Mouse (Mus musculus): ENCODE measurements at regions not wholly inside any gene's neighbourhood (a gene's known extent, or its start where the extent isn't known, plus 50 kb on each side); places are given as distances from the start of the nearest gene placed in this dataset.

DNA sequence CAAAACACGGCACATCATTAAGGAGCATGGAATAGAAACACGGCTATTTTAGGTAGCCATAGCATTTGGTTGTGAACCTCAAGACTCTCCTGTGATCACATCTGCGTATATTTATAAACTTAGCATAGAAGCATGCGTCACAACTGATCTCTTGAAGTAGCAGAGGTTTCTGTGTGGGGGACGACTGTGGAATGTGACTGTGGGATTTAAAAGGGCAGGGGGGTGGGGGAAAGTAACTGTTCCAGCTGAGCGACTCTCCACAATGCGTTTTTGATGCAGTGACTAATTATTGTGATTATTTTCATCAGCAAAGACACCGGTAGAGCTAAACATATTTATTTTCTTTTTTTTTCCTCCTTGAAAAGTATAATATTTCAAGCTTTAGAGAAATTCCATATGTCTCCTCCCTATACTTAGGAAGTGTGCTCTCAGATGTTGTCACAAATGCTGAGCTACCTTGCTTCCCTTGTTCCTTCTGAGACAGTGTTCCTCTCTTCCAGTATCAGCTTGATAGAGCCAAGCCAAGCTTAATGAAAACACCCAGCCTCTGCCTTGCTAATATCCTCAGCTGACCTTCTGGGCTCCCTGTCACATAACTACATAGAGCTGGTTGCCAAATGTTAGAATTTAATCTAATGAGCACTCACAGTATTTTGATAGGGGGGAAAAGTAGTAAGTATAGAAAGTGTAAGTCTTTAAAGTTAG lies 75.0 kb upstream of the Magi3 start:
- no peak overlapping the region for H3K4me3 ChIP-seq
- ATAC-seq (replicated peaks; ENCODE audit: insufficient number of reproducible peaks, insufficient read depth, low FRiP score, low read depth), result no peak
- H3K27me3 ChIP-seq, result no peaks in the 10 kb centered on the region
- H3K4me2 ChIP-seq, result no peak overlapping the region
- no peaks in the 10 kb centered on the region for H3K9me3 ChIP-seq (replicated peaks)
- H3K36me3 ChIP-seq, result no peaks in the 10 kb centered on the region
- peaks cover 15% of the 10 kb centered on the region for H3K4me1 ChIP-seq (replicated peaks)
- 29% methylated on average over 8 of the region's 8 CpGs for WGBS
- H3K27ac ChIP-seq, result no peak overlapping the region
- H3K9ac ChIP-seq, result no peak overlapping the region

DNA sequence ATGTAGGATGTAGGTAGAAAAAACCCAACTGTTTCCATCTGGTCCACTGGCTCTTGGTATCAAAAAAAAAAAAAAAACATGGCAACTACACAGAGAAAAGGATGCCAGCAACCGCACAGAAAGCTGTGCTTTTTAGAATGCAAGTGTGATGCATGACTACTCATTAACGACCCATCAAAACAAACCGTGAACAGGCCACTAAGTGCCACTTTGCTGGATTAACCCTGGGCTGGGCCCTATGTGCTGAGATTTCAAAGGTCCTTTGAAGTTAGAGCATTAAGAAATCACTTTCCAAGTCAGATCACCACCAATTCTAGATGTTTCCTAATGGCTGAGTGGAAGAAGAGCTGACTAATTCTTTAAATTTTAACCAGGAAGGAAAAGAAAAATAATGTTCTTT lies 73.7 kb upstream of the Magi3 start:
- no peak for ATAC-seq (replicated peaks; ENCODE audit: insufficient number of reproducible peaks, insufficient read depth, low FRiP score, low read depth)
- 70% methylated on average over 3 of the region's 3 CpGs for WGBS
- Histone ChIP-seq H3K9ac (no peak overlapping the region), H3K4me2 (no peak overlapping the region), H3K36me3 (no peaks in the 10 kb centered on the region), H3K9me3 (replicated peaks) (no peaks in the 10 kb centered on the region), H3K4me3 (no peak overlapping the region), H3K4me1 (replicated peaks) (peaks cover 12% of the 10 kb centered on the region), H3K27me3 (no peaks in the 10 kb centered on the region), H3K27ac (no peak overlapping the region)

DNA sequence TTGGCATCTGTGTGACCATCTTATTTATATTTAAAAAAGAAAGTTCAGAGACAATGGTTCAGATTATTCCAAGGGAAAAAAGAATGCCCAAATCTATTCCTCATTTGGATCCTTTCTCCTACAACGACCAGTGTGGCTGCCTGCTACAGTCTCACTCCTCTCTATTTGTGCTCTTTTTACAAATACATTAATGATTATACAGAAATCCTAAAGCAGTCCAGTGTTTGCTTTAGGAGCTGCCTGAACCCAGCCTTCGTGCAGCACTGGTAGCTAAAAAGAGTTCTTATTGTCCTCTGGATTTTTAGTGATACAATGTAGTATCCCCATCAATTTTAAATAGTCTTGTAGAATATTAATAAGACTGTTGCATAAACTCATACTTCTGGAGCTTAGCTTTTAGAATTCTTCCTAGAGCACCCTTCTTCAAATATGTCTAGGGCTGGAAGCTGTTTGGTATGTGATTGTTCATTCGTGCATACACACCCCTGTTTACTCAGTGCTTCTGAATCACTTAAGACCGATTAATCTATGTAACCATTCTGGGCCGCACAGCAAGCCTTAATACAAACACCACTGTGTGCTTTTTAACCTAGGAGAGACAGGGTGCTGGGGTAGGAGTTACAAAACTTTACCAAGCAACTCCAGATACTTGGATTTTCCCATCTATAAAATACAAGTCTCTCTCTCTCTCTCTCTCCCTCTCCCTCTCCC lies 69.0 kb upstream of the Magi3 start:
- 72% methylated on average over 5 of the region's 5 CpGs for WGBS
- H3K4me2 ChIP-seq, result no peak overlapping the region
- H3K4me3 ChIP-seq, result no peak overlapping the region
- H3K27ac ChIP-seq, result no peak overlapping the region
- no peaks in the 10 kb centered on the region for H3K36me3 ChIP-seq
- ATAC-seq (replicated peaks; ENCODE audit: insufficient number of reproducible peaks, insufficient read depth, low FRiP score, low read depth), result no peak
- no peak overlapping the region for H3K9ac ChIP-seq
- no peaks in the 10 kb centered on the region for H3K9me3 ChIP-seq (replicated peaks)
- H3K4me1 ChIP-seq (replicated peaks), result no peaks in the 10 kb centered on the region; the same call in 1 of the 2 replicates
- H3K27me3 ChIP-seq, result no peaks in the 10 kb centered on the region

DNA sequence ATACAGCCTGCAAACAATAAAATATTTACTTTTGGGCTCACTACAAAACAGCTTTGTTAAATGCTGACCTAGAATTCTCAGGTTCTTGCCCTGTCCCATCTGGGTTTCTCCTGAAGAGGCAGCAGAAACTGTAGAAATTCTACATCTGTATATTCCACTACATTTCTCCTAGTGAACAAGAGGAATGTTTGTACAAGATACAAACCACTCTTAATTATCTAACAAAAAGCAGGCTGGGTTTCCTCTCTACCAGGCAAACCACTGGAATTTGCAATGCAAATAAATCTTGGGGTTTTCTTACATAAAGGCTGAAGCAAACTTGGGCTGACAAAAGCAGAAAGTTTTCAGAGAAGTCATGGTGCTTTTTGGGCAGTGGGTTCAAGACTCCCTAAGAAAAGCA lies 67.7 kb upstream of the Magi3 start:
- no peaks in the 10 kb centered on the region for H3K27me3 ChIP-seq
- H3K4me3 ChIP-seq, result no peak overlapping the region
- no peak overlapping the region for H3K27ac ChIP-seq
- ATAC-seq (replicated peaks; ENCODE audit: insufficient number of reproducible peaks, insufficient read depth, low FRiP score, low read depth), result no peak
- no peak overlapping the region for H3K4me2 ChIP-seq
- peaks cover 2% of the 10 kb centered on the region; the same call in 1 of the 2 replicates for H3K4me1 ChIP-seq (replicated peaks)
- H3K36me3 ChIP-seq, result no peaks in the 10 kb centered on the region
- H3K9ac ChIP-seq, result no peak overlapping the region
- H3K9me3 ChIP-seq (replicated peaks), result no peaks in the 10 kb centered on the region

DNA sequence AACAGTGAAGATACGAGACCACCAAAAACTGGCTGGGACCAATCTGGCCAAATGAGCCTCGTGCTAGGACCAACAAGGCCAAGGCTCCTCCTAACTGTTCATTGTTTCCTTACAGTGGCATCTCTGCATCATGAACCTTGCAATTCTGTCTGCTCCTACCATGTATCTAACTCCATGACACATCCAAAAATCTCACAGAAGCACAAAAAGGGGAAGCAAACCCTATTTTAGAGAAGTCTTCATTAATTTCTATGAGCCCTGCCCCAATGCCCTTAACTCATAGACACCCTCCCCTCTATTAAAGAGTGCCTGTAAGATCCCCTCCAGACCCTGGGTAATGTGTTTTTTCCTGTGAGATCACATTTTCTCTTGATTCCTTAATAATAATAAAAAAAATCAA lies 64.8 kb upstream of the Magi3 start:
- no peaks in the 10 kb centered on the region for H3K36me3 ChIP-seq
- H3K4me2 ChIP-seq, result no peak overlapping the region
- H3K27ac ChIP-seq, result no peak overlapping the region
- H3K4me3 ChIP-seq, result no peak overlapping the region
- ATAC-seq (replicated peaks; ENCODE audit: insufficient number of reproducible peaks, insufficient read depth, low FRiP score, low read depth), result no peak
- no peaks in the 10 kb centered on the region for H3K9me3 ChIP-seq (replicated peaks)
- H3K9ac ChIP-seq, result no peak overlapping the region
- WGBS, result 87% methylated on average over 2 of the region's 2 CpGs
- H3K4me1 ChIP-seq (replicated peaks), result peaks cover 2% of the 10 kb centered on the region; the same call in 1 of the 2 replicates
- no peaks in the 10 kb centered on the region for H3K27me3 ChIP-seq

DNA sequence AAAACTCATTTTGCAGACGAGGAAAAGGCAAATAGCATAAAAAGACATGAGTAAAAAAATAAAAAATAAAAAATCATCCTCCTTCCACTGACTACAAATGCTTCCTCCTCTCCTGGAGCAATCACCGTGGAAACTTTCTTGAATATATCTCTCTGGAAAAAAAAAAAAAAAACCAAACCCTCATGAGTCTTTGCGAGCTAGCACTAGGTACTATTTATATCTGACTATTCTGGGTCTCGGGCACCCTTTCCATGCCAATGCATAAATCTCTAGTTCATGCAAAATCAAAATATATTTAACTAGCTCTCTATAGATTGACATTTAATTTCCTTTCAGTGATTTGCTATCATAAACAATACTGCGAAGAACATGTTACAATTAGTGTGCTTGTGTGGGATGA lies 63.7 kb upstream of the Magi3 start:
- Histone ChIP-seq H3K27me3 (no peaks in the 10 kb centered on the region), H3K36me3 (no peaks in the 10 kb centered on the region), H3K4me2 (no peak overlapping the region), H3K9ac (no peak overlapping the region), H3K27ac (no peak overlapping the region), H3K9me3 (replicated peaks) (no peaks in the 10 kb centered on the region), H3K4me1 (replicated peaks) (peaks cover 2% of the 10 kb centered on the region; the same call in 1 of the 2 replicates), H3K4me3 (no peak overlapping the region)
- WGBS, result 41% methylated on average over 5 of the region's 5 CpGs
- ATAC-seq (replicated peaks; ENCODE audit: insufficient number of reproducible peaks, insufficient read depth, low FRiP score, low read depth), result no peak

DNA sequence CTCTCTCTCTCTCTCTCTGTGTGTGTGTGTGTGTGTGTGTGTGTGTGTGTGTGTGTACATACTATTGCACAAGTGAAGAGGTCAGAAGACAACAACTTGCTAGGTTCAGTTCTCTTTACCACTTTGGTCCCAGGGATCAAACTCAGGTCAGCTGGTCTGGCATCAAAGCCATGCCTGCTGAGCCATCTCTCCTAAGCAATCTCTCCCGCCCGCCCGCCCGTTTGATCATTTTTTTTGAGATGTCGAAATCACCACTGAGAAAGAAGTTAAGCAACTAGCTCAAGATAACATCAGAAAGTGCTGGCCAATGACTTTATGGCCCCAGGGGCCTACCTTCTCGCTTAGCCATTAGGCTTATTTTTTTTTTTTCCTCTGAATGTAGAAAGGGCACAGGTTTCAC lies 59.3 kb upstream of the Magi3 start:
- Histone ChIP-seq H3K4me1 (replicated peaks) (peaks cover 2% of the 10 kb centered on the region; the same call in 1 of the 2 replicates), H3K9me3 (replicated peaks) (no peaks in the 10 kb centered on the region), H3K4me3 (no peak overlapping the region), H3K36me3 (no peaks in the 10 kb centered on the region), H3K9ac (no peak overlapping the region), H3K4me2 (no peak overlapping the region), H3K27ac (no peak overlapping the region), H3K27me3 (no peaks in the 10 kb centered on the region)
- WGBS, result 64% methylated on average over 6 of the region's 6 CpGs
- no peak for ATAC-seq (replicated peaks; ENCODE audit: insufficient number of reproducible peaks, insufficient read depth, low FRiP score, low read depth)

DNA sequence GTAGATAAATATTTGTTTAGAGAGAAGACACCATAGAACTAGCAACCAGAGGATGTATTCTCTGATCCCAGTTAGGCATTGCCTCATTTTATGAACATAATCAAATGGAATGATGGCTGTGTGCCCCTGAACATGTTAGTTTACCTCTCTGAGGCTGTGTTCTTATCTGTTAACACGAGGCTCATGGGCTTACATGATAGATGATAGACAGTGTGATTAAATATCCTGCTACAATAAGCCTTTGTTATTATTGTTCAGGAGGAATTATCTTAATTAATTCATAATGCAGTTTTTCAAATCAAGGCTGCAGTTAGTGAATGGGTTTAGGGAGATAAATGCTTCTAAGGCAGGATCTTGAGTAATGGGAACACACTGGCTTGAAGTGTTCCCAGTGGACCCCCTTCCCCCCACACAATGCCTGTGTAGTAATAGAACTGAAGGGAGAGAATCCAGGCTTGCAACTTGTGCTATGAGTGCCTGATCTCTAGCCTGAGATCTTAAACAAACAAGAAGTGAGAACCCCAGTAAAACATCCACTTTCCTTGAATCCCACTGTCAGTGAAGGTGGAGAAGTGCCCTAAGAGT lies 54.6 kb upstream of the Magi3 start:
- H3K9ac ChIP-seq, result no peak overlapping the region
- 49% methylated on average over 1 of the region's 1 CpGs for WGBS
- no peak overlapping the region for H3K27ac ChIP-seq
- H3K27me3 ChIP-seq, result no peaks in the 10 kb centered on the region
- H3K4me2 ChIP-seq, result no peak overlapping the region
- no peaks in the 10 kb centered on the region for H3K36me3 ChIP-seq
- no peak overlapping the region for H3K4me3 ChIP-seq
- no peaks in the 10 kb centered on the region for H3K4me1 ChIP-seq (replicated peaks)
- H3K9me3 ChIP-seq (replicated peaks), result no peaks in the 10 kb centered on the region
- no peak for ATAC-seq (replicated peaks; ENCODE audit: insufficient number of reproducible peaks, insufficient read depth, low FRiP score, low read depth)

DNA sequence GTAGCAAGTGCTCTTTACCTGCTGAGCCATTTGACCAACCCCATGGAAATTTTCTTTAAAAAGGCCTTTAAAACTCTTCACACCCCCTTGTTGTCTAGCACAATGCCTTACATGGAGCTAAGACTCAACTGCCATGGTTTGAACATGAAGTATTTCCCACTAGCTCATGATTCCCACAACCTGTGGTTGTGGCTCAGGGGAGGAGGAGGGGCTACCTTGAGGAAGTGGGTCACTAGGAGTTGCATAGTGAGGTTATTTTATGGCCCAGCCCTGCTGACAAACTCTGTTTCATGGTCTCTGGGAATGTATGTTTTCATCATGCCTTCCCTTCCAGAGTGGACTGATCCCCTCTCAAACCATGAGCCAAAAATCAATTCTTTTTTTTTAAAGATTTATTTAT lies 53.9 kb upstream of the Magi3 start:
- H3K9me3 ChIP-seq (replicated peaks), result no peaks in the 10 kb centered on the region
- no peaks in the 10 kb centered on the region for H3K27me3 ChIP-seq
- no peak overlapping the region for H3K4me2 ChIP-seq
- ATAC-seq (replicated peaks; ENCODE audit: insufficient number of reproducible peaks, insufficient read depth, low FRiP score, low read depth), result no peak
- H3K27ac ChIP-seq, result no peak overlapping the region
- H3K4me3 ChIP-seq, result no peak overlapping the region
- no peaks in the 10 kb centered on the region for H3K36me3 ChIP-seq
- H3K4me1 ChIP-seq (replicated peaks), result no peaks in the 10 kb centered on the region
- H3K9ac ChIP-seq, result no peak overlapping the region

Measured in heart, embryonic 15.5 days (tissue).